Mouse (Mus musculus): ENCODE data around the gene Prickle2. TPM values are rescaled to one million over a fixed set of nuclear protein-coding genes. Genes with fewer than 3 reads are reported as not detected.
A peak's percentile ranks its signal among the peaks of the same experiment; 100 is the strongest.

Gene Prickle2
- polyA plus RNA-seq, 1 experiment from 2014 or later = 2.6 TPM

GRCm38 (mm10) chr6:92441205-92441604 lies 264.8 kb downstream of the Prickle2 start:
- Histone ChIP-seq H3K9me3 (no peaks in the 10 kb centered on the region), H3K27ac (no peak overlapping the region), H3K36me3 (replicated peaks) (no peaks in the 10 kb centered on the region), H3K4me1 (0 out of 2 replicates have a peak, but pooled peaks cover 3% of the 10 kb centered on the region), H3K27me3 (ENCODE audit: poor library complexity, severe bottlenecking) (no peaks in the 10 kb centered on the region), H3K4me3 (no peak overlapping the region)
- DNase-seq (ENCODE audit: extremely low spot score, low spot score) = no peak
- 69% methylated on average over 3 of the region's 3 CpGs for WGBS

DNA sequence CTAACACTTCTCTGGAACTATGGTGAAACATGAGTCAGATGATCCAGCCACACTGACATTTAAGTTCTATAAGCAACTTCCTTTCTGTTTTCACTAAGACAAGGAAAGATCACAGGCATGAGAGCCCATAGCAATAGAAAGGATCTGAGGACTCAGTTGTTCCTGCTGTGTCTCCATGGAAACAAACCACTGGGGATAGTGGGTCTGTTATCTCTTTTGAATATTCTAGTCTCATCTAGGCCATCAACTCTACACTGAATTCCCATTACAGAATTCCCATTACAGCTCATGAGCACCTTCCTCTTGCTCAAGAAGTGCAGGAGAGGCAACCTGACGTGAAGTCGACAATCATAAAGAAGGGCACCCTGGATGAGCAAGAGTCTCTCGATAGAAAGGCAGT lies 265.7 kb downstream of the Prickle2 start:
- no peak for DNase-seq (ENCODE audit: extremely low spot score, low spot score)
- H3K27me3 ChIP-seq (ENCODE audit: poor library complexity, severe bottlenecking) = no peaks in the 10 kb centered on the region

DNA sequence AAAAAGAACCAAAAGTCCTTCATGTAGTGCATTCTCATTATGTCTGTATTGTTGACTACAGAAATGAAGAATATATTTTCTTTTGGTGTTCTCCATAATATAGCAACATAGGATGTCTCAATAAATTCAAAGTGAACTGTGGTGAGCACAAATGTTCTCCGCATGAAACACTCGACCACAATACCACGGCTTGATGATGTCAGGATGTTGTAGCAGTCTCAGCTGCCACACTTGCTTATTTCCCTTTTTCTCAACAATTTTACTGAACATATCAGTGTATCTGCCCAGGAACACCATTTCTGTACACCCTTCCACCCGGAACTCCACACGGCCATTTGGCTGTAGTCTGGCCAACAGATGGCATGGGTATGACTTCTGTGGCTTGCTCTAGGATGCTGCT lies 273.8 kb downstream of the Prickle2 start:
- DNase-seq (ENCODE audit: extremely low spot score, low spot score) = no peak
- Histone ChIP-seq H3K4me1 (no peaks in the 10 kb centered on the region), H3K36me3 (replicated peaks) (no peaks in the 10 kb centered on the region), H3K27ac (no peak overlapping the region), H3K9me3 (no peaks in the 10 kb centered on the region), H3K4me3 (no peak overlapping the region), H3K27me3 (ENCODE audit: poor library complexity, severe bottlenecking) (no peaks in the 10 kb centered on the region)
- WGBS = 96% methylated on average over 5 of the region's 5 CpGs

More for the DNA sequence above, 265.7 kb downstream of the Prickle2 start:
- 87% methylated on average over 3 of the region's 3 CpGs for WGBS
- Histone ChIP-seq H3K4me3 (no peak overlapping the region), H3K27ac (no peak overlapping the region), H3K4me1 (0 out of 2 replicates have a peak, but pooled peaks cover 3% of the 10 kb centered on the region), H3K36me3 (replicated peaks) (no peaks in the 10 kb centered on the region), H3K9me3 (no peaks in the 10 kb centered on the region)

- DNase-seq (ENCODE audit: extremely low spot score, low spot score) = no peak
- Histone ChIP-seq H3K4me3 (no peak overlapping the region), H3K36me3 (replicated peaks) (no peaks in the 10 kb centered on the region), H3K27ac (no peak overlapping the region), H3K9me3 (no peaks in the 10 kb centered on the region), H3K4me1 (no peaks in the 10 kb centered on the region), H3K27me3 (ENCODE audit: poor library complexity, severe bottlenecking) (no peaks in the 10 kb centered on the region)
- 81% methylated on average over 7 of the region's 7 CpGs for WGBS
These were observed 278.4 kb downstream of the Prickle2 start for GRCm38 (mm10) chr6:92427406-92428171.

GRCm38 (mm10) chr6:92425901-92426300 lies 280.1 kb downstream of the Prickle2 start:
- Histone ChIP-seq H3K4me1 (no peaks in the 10 kb centered on the region), H3K36me3 (replicated peaks) (no peaks in the 10 kb centered on the region), H3K27me3 (ENCODE audit: poor library complexity, severe bottlenecking) (no peaks in the 10 kb centered on the region), H3K27ac (no peak overlapping the region), H3K9me3 (no peaks in the 10 kb centered on the region), H3K4me3 (no peak overlapping the region)
- 86% methylated on average over 8 of the region's 8 CpGs for WGBS
- no peak for DNase-seq (ENCODE audit: extremely low spot score, low spot score)

- Histone ChIP-seq H3K27me3 (ENCODE audit: poor library complexity, severe bottlenecking) (no peaks in the 10 kb centered on the region), H3K36me3 (replicated peaks) (no peaks in the 10 kb centered on the region), H3K4me1 (no peaks in the 10 kb centered on the region), H3K4me3 (no peak overlapping the region), H3K9me3 (no peaks in the 10 kb centered on the region), H3K27ac (no peak overlapping the region)
- no peak for DNase-seq (ENCODE audit: extremely low spot score, low spot score)
- WGBS = 91% methylated on average over 7 of the region's 7 CpGs
These were observed 280.5 kb downstream of the Prickle2 start for GRCm38 (mm10) chr6:92425476-92425875.

DNA sequence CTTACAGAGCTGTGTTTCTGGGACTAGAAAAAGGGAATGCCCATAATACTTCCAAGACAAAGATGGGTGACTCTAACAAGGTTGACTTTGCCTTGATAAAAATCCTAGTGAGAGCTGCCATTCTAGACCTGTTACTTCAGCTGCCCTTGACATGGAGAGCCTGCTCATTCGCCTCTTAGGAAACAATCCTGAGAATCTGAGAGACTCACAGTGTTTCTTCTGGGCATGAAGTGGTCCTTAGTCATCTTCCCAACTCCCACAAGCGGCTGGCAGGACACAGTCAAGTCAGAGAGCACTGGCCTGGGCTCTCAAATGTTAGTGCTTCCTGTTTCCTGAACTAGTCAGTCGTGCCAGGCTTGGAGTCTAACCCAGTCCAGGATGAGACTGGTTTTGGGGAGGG lies 281.0 kb downstream of the Prickle2 start:
- Histone ChIP-seq H3K27me3 (ENCODE audit: poor library complexity, severe bottlenecking) (no peaks in the 10 kb centered on the region), H3K4me3 (no peak overlapping the region), H3K4me1 (no peaks in the 10 kb centered on the region), H3K36me3 (replicated peaks) (no peaks in the 10 kb centered on the region; the same call in 1 of the 2 replicates), H3K9me3 (no peaks in the 10 kb centered on the region), H3K27ac (no peak overlapping the region)
- DNase-seq (ENCODE audit: extremely low spot score, low spot score) = no peak
- WGBS = 76% methylated on average over 3 of the region's 3 CpGs

GRCm38 (mm10) chr6:92422286-92422685 lies 283.7 kb downstream of the Prickle2 start:
- H3K9me3 ChIP-seq = no peaks in the 10 kb centered on the region
- H3K27me3 ChIP-seq (ENCODE audit: poor library complexity, severe bottlenecking) = no peaks in the 10 kb centered on the region
- no peak overlapping the region for H3K27ac ChIP-seq
- no peaks in the 10 kb centered on the region; the same call in 1 of the 2 replicates for H3K36me3 ChIP-seq (replicated peaks)
- H3K4me3 ChIP-seq = no peak overlapping the region
- peak; percentile 21 for DNase-seq (ENCODE audit: extremely low spot score, low spot score)
- H3K4me1 ChIP-seq = no peaks in the 10 kb centered on the region
- 47% methylated on average over 11 of the region's 11 CpGs for WGBS

DNA sequence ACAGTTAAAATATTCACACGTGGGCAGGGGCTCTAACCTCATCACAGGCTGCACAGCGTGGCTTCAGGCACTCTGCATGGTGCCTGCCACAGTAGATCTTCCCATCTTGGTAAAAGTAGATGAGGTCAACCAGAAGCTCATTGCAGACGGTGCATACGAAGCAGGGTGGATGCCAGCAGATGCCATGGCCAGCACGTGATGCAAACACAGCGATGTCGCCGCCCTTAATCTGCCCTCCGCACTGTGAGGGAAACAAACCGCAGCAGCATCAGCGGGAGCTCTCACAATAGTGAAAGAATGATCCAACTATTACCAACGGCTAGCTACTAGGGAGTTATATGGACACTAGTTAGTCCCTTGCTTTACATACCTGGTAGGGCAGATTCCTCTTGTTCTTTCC lies 285.8 kb downstream of the Prickle2 start:
- Histone ChIP-seq H3K27me3 (ENCODE audit: poor library complexity, severe bottlenecking) (no peaks in the 10 kb centered on the region), H3K4me1 (no peaks in the 10 kb centered on the region), H3K36me3 (replicated peaks) (no peaks in the 10 kb centered on the region; the same call in 1 of the 2 replicates), H3K9me3 (no peaks in the 10 kb centered on the region), H3K27ac (no peak overlapping the region), H3K4me3 (no peak overlapping the region)
- no peak for DNase-seq (ENCODE audit: extremely low spot score, low spot score)
- 91% methylated on average over 12 of the region's 12 CpGs for WGBS

DNA sequence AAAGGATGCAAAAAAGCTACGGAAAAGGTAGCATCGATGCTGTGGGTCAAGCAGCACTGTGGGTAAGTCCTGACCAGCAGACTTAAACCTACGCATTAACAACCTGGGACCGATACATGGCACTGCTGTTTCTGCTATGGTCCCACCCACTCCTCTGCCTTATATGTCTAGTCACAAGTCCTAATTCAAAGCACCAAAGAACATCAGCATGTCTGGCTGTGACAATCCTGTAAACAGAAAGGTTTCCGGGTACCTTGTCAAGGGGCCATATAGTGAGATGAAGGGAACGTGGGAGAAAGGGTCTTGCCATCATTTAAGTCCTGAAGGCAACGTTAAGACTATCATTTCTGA lies 290.6 kb downstream of the Prickle2 start:
- DNase-seq (ENCODE audit: extremely low spot score, low spot score) = no peak
- no peaks in the 10 kb centered on the region for H3K27me3 ChIP-seq (ENCODE audit: poor library complexity, severe bottlenecking)
- H3K36me3 ChIP-seq (replicated peaks) = peaks cover 3% of the 10 kb centered on the region
- no peak overlapping the region for H3K27ac ChIP-seq
- 93% methylated on average over 7 of the region's 7 CpGs for WGBS
- no peaks in the 10 kb centered on the region for H3K9me3 ChIP-seq
- peaks cover 7% of the 10 kb centered on the region; the same call in 1 of the 2 replicates for H3K4me1 ChIP-seq
- no peak overlapping the region for H3K4me3 ChIP-seq

- no peak for DNase-seq (ENCODE audit: extremely low spot score, low spot score)
- Histone ChIP-seq H3K4me3 (no peak overlapping the region), H3K36me3 (replicated peaks) (peaks cover 3% of the 10 kb centered on the region), H3K9me3 (no peaks in the 10 kb centered on the region), H3K27ac (no peak overlapping the region), H3K4me1 (peaks cover 7% of the 10 kb centered on the region; the same call in 1 of the 2 replicates), H3K27me3 (ENCODE audit: poor library complexity, severe bottlenecking) (no peaks in the 10 kb centered on the region)
- 79% methylated on average over 8 of the region's 8 CpGs for WGBS
These were observed 291.2 kb downstream of the Prickle2 start for GRCm38 (mm10) chr6:92414478-92415404.

DNA sequence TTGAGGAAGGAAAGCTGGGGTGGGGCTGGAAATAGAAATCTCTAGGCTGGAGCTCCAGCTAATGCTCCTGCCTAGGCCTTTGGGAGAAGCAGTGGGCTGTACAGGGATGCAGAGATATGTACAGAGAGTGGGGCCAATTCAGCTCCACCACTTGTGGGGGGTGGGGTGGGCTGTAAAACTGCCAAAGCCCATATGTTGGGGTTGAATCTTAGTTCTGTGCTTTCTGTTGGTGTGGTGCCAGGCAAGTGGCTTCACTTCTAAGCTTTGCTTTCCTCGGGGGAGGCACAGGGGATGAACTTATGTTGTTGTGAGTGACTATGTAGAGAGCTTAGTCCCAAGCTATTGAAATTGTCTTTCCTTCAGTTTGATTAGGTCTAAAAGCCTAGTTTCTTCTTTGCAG lies 292.0 kb downstream of the Prickle2 start:
- Histone ChIP-seq H3K4me3 (no peak overlapping the region), H3K27ac (no peak overlapping the region), H3K4me1 (peaks cover 7% of the 10 kb centered on the region; the same call in 1 of the 2 replicates), H3K36me3 (replicated peaks) (peaks cover 3% of the 10 kb centered on the region), H3K9me3 (no peaks in the 10 kb centered on the region), H3K27me3 (ENCODE audit: poor library complexity, severe bottlenecking) (no peaks in the 10 kb centered on the region)
- DNase-seq (ENCODE audit: extremely low spot score, low spot score) = no peak
- 87% methylated on average over 1 of the region's 1 CpGs for WGBS

GRCm38 (mm10) chr6:92409788-92410187 lies 296.2 kb downstream of the Prickle2 start:
- H3K4me1 ChIP-seq = peaks cover 16% of the 10 kb centered on the region
- no peak for DNase-seq (ENCODE audit: extremely low spot score, low spot score)
- H3K27ac ChIP-seq = no peak overlapping the region
- H3K4me3 ChIP-seq = no peak overlapping the region
- no peaks in the 10 kb centered on the region for H3K9me3 ChIP-seq
- WGBS = 97% methylated on average over 3 of the region's 3 CpGs
- H3K36me3 ChIP-seq (replicated peaks) = peaks cover 3% of the 10 kb centered on the region
- no peaks in the 10 kb centered on the region for H3K27me3 ChIP-seq (ENCODE audit: poor library complexity, severe bottlenecking)
